Mouse (Mus musculus) CD4-positive, CD25-positive, alpha-beta regulatory T cell, adult 2 months (primary cell): ENCODE measurements around the gene Foxred1.

Source experiments
- DNase-seq: peaks from one replicate; pipeline ENCODE4 v3.0.0-alpha.2; 2012; ENCODE audit warnings: low read depth, low spot score

Gene Foxred1

DNA sequence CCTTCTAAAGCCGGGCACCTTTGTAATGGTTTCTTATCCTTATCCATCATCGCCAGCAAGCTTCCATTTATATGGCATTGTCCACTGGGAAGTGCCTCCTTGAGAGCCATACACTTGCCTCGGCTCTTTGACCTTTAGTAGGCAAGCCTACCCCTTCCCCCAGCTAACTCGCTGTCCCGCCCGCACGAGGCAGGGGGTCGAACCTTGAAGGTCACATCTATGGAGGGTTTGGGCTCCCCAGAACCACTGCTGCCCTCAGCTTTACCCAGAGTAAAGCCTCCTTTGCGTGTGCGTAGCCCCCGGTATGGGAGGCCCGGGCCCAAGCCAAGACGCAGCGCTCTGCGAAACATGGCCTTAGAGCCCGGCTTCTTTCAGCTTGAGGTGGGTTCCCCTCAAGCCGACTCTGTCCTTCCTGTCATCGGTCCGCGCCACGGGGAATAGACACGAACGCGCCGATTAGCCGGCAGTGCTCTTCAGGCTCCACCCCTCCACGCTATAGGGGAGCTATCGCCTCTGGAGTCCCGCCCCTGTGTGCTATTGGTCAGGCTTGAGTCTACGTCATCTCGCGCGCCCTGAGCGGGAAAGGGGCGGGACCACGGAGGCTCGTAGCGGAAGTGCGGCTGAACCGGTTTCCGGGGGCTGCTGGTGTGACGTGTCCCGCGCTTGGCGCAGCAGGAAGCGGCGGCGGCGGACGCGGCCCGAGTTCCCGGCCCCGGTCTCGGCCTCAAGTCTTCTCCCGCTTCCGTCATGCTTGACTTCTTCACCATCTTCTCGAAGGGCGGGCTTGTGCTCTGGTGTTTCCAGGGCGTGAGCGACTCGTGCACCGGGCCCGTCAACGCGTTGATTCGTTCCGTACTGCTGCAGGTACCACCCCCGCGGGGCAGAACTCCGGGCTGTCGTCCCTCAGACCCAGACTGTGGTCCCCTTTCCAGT lies at the start of gene Foxred1:
TSS of gene Foxred1 (minus strand) at position 514 of the 933 bp plus-strand sequence.
- DNase-seq: peak; percentile 100

DNA sequence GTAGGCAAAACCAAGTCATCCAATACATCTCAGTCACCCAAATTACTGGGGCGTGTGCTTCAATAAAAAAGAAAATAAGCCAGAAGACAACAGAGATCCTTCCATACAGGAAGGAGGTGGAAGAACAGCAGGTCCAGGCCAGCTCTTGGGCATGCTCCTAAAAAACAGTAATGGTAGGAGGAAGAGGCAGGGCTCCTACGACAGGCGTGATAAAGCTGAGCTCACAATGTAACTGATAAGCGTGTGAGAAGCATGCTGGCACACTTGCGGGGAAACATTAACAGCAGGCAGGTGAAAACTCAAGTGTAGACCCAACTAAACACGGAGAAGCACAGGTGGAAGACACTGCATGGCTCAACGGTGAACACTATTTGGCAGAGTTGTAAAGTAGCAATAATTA lies 46.5 kb upstream of the Foxred1 start:
- no peak for DNase-seq

DNA sequence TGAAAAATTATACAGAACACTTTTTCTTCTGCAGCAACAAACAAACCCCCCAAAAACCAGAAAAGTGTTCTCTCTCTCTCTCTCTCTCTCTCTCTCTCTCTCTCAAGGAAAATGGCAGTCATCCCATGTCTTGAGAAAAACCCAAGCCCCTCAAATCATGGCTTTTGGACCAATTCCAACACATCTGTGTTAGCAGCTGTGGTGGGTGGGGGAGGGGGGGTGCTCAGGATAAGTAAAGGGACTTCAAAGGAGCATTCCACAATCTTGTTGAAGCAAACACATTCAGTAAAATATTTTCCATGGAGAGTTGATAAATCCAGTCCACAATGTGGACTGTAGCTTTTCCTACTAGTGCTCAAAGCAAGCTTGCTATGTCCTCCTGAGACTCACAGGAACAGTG lies 38.6 kb upstream of the Foxred1 start:
- DNase-seq: no peak

DNA sequence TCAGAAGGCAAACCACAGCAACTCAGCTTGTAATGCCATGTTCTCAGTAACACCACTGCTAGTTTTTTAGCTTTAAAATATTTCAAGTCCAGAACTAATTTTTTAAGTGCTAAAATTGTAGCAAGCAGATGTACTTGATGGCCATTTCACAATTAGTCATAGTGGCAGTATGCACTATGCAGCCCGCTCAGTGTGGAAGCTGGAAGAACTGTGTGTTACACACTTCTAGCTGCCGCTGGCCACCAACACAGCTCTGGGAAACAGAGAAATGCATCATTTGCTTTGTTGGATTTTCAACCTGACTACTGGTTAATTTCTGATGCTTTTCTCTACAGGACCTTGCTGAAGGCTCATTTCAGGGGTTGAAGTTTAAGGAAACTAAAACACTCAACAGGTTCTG lies 36.5 kb upstream of the Foxred1 start:
- no peak for DNase-seq

DNA sequence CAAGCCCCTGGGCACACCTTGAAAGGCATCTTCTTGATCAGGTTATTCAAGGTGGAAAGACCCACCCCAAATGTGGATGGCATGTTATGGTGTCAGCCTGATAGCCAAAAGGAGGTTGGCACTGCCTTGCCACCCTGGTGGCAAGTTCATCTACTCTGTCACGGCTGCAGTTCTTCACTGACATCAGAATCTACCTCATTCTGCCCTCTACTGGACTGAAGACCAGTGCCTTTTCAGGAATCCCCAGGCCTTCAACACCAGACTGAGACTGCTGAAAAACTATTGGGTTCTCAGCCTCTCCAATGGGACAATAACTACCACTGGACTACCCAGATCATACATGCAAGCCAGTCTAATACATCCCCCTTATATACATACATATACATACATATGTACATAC lies 28.9 kb upstream of the Foxred1 start:
- DNase-seq: peak; percentile 5

DNA sequence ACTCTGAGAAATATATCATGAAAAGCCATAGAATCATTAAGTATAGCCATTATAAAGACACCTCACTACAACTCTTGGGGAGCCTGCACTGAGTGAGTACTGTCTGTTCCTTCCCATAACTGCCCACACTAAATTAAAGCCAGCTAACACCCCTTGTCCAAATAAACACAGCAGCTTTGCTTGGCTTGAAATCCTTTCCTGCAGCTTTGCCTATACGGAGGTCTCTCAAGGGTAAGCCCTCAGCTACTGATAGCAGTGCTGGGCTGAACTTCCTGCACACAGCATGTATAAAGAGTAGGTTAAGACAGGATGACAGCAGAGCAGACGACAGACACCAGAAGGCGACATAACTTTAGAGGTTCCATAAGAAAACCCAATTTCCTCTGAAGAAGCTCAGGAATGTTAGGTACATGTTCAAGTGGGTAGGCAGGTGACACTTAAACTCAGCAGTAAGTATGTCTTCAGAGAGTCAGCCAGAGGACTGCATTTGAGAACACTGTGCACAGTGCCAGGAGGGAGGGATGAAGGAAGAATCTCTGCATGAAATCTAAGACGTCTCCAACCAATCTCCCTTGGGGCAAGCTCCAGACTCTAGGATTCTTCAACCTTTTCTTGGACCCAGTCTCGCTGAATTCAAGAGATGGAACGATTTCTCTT lies 28.2 kb upstream of the Foxred1 start:
- no peak for DNase-seq

DNA sequence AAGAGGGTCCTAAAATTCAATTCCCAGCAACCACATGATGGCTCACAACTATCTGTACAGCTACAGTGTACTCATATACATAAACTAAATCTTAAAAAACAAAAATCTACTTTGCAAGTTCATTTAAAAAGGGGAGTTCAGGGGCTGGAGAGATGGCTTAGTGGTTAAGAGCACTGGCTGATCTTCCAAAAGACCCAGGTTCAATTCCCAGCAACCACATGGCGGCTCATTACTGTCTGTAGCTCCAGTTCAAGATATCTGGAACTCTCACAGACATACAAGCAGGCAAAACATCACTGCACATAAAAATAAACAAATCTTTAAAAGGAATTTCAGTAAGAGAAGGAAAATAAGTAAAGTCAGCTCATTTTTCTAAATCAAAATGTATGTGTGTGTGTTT lies 27.5 kb upstream of the Foxred1 start:
- DNase-seq: no peak

DNA sequence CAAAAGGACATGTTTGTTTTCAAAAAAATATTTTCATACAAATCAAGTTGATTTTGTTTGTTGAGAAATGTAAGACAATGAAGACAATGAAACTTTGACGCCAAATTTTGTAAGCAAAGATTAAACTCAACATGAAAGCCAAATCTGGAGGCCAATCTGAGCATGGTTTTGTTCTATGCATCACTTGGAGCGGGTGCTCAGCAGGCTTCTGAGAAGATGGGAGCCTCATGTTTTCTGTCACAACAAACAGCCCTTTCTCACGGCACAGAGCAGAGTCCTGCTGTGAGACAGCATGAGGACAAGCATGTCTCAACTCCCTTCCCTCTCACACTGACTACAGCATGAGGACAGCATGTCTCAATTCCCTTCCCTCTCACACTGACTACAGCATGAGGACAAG lies 25.1 kb upstream of the Foxred1 start:
- no peak for DNase-seq

DNA sequence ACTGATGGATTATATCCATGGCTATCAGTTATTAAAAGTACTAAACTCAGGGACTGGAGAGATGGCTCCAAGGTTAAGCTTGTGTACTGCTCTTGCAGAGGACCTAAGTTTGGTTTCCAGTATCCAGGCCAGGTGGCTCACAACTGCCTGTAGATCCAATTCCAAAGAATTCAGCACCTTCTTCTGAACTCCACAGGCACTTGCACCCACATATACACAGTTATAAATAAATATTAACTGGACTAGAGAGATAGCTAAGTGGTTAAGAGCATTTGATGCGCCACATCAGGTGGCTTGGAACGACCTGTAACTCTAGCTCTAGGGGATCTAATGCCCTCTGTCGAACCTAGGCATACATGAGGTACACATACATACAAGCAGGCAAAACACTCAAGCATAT lies 17.8 kb upstream of the Foxred1 start:
- no peak for DNase-seq

DNA sequence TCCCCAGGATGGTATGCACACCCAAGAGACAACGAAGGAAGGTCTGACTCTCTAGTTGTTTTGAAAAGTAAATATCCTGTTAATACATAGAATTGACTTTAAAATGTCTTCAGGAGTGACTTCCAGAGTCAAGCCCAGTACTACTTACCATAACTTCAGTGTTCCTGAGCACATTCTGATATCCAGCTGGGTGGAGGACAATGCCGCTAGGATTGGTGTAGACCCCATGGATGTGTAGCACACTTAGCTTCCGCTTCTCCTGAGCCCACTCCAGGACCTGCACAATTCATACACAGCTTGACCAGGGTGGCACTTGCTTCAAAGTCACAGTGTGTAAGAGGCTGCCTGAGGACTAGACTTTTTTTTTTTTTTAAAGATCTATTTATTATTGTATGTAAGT lies 12.6 kb upstream of the Foxred1 start:
- no peak for DNase-seq

DNA sequence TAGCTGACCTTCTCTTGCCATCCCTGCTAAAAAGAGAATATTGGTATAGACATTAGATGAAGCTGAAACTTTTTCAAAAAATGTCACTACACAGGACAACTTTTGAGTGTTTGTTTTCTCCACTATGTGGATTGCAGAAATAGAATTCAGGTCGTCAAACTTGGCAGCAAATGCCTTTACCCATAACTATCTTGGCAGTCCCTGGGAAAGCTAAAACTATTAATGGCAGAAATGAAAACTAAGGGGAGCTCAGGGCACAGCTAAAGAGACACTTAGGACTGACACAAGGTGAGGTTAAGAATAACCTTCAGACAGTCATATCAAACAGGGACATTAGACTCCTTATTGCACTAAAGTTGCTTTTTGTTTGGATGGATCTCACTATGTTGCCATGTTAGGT lies 7.1 kb upstream of the Foxred1 start:
- DNase-seq: no peak

DNA sequence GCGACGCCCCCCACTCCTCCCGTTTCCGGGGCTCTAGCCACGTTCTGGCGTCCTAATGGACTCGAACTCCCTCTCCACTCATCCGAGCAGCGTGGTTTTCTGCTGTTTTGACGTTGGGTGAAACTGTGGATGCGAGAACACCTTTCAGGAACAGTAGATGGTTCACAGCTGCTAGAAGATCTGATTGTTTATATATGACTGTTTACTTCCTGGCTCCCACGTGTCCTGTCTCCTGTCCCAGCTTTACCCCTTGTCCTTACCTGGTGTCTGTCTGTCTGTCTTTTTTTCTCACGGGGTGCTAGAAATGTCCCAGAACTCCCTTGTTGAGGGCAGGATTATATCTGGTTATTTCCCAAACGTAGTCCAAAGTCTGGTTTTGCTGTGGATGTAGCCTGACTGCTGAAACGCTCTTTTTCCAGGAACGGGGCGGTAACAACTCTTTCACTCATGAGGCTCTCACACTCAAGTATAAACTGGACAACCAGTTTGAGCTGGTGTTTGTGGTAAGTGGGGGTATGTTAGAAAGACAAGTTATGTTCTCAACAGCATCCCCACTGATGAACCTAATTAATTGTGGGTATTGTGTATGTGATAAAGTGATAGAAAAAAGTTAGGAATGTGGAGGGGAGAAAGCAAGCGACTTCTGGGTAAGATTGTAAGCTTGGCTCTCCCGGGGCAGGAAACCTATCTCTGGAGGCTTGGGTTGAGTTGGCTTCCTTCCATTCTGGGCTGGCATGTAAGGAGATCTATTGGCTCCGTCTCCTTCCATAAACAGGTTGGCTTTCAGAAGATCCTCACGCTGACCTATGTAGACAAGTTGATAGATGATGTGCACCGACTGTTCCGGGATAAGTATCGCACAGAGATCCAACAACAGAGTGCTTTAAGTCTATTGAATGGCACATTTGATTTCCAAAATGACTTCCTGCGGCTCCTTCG lies 987 bp upstream of the Foxred1 start:
- no peak for DNase-seq

DNA sequence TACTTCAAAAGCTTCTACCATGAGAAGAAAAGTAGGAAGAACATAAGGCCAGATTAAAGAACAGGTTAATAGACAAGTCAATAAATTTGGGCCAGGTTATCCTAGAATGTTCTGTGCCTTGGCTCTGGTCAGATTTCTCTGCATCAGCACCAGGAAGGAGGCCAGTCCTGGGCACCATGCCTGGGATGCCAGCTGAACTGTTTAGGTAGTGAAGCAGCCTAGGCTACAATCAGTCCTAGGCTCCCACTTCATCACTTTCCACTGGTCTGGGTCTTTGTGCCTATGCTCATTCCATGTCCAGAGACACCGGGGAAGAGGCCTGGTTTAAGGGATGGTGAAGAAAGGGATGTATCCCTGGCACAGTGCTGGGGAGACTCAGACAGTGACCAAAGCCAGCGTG lies 6.4 kb downstream of the Foxred1 start:
- no peak for DNase-seq

DNA sequence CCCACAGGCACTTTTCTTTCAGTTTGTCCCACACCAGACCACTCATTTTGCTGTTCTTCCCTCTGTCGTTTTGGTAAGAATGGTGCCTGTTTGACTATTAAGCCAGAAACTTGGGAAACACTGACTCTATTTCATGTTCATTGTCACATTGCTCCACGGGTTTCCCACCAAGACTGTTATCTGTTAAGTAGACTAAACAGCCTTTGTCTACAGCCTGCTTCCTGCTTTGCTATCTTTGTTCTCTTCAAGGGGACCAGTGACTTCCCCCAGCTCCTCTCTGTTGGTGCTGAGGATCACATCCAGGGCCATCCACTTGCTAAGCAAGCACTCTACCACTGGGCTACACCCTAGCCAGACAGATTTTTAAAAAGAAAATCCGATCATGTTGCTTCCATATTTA lies 7.3 kb downstream of the Foxred1 start:
- no peak for DNase-seq

DNA sequence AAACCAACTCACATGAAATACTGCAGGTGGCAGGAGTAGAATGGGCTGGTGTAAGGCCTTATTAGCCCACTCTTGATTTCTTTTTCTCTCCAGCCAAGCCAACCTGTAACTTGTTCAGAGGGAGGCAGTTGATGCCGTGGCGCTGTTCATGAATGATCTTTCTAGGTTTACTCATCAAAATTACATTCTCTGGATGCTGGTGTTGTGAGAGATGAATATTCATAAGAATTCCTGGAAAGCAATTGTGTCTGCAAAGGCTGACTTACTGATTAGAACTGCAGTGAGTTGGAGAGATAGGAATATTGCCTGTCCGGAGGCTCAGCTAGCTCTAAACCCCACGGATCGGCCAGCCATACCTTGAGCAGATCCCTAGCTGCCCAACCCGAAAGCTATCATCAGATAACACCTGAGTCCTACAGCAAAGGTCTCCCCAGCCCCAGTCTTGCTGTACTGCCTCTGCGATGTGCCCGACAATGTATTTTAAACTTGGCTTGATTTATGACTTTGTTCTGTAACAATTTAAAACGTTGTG lies 10.3 kb downstream of the Foxred1 start:
- no peak for DNase-seq

DNA sequence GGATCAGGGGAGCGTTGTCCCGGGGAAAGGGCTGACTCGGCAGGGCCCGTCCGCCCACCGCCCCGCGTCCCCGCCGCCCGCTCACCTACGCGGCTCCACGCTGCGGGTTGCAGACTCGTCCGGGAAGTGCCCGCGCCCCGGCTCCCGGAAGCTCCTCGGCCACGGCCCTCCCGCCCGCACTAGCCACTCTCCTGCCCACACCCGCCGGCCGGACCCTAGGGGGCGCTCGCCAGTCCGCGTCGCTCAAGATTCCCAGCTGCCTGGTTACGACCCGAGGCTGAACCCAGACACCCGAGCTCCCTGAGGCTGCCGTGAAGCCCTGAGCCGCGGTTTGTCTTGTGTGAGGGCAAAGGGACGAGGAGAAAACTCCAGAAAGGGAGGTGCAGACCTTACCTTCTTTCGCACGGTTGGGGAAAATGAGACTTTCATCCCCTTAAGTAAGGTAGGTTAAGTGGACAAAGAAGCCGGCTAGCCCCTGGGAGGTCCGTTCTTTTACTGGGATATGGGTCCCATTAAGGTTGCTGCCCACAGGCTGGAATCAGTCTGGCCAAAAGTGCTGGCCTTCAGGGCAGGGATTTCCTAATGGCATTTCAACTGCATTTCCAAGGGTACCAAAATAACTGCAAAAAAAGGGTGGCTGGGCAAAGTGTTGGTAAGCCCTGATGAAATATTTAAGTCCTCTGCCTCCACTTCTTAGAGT lies 10.9 kb downstream of the Foxred1 start, which contains the start of the genes Srpr and Tirap:
TSS of gene Srpr (plus strand) at position 404 of the 700 bp plus-strand sequence.
TSS of gene Tirap (minus strand) at position 520 of the 700 bp plus-strand sequence.
- DNase-seq: peak; percentile 86

DNA sequence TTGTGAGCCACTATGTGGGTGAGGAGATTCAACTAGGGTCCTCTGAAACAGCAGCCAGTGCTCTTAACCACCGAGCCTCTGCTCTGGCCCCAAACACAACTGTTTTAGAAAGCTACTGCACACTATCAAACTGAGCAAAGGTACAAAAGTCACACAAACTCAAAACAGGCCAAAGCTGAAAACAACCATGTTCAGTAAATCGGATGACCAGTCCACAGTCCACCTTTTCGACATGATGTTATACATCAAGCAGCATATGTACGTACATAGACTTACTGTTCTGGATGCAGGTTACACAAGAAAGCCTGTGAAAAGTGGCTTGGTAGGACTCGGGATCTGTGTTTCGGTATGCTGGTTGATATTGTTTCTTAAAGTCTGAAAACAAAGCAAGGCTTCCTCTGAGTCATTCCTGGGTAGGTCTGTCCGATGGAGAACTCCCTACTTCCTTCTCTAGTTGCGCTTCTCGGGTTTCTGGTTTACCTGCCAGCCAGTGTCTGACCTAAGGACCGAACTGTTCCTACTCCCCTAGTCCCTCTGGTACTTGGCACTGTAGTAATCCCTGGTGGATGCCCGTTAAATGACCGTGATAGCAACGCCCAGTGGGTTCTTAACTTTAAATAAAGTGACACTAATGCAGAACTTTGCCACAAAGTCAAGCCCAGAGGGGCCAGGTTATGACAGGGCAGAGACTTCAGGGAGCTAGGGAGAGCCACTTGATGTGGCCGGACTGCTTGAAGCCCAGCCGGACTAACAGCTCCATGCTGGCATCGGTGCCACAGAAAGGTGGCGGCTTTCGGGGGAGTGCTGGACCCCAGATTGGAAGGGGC lies 11.7 kb downstream of the Foxred1 start:
- no peak for DNase-seq

DNA sequence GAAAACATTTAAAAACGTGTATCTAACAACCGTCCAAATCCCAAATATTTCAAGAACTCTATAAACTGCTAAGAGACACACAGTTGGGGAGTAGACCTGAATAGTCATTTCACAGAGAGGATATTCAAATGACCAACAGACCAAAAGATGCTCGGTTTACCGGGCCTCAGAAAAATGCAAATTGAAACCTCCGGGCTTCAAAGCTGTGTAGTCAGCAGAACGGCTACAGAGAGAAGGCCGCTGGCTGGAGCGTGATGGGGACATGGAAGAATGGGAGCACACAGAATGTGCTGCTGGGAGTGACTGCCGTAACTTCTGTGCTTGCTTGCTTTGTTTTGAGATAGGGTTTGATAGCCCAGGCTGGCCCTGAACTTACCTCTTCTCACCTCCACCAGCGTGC lies 12.5 kb downstream of the Foxred1 start:
- DNase-seq: no peak

DNA sequence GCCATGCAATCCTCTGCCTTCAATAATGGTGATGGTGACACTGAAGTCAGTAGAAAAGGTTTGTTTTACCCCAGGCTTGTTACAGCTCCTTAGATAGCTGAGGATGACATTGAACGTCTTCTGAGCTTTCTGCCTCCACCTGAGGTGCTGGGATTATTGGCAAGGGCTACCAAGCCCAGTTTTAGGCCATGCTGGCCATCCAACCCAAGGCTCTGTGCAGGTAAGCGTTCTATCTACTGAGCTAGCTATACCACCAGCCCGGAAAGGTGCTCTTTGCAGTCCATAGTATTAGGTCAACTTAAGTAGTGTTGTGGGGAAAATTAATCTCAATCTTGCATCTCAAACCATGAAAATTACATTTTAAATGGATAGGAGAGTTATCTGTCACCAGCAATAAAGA lies 13.2 kb downstream of the Foxred1 start:
- no peak for DNase-seq

DNA sequence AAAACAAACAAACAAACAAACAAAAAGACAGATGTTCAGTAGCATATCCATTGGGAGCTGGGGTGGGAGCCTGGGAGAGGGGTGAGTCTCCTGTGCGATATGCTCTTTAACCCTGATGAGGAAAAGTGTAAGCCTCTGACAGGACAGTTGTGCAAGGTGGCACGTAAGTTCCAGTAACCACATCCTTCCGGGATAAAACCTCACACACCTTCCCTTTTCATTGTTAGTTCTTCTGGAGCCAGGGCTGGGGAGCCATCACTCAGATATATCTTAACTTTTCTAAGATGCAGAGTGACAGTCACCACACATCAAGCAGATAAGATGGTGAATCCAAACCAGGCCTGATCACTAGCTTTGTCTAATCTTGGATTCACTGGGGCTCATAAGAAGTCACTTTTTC lies 16.8 kb downstream of the Foxred1 start:
- DNase-seq: no peak
